Comparison of ENCODE assay signal across 8 mouse cellular contexts in the genomic region with DNA sequence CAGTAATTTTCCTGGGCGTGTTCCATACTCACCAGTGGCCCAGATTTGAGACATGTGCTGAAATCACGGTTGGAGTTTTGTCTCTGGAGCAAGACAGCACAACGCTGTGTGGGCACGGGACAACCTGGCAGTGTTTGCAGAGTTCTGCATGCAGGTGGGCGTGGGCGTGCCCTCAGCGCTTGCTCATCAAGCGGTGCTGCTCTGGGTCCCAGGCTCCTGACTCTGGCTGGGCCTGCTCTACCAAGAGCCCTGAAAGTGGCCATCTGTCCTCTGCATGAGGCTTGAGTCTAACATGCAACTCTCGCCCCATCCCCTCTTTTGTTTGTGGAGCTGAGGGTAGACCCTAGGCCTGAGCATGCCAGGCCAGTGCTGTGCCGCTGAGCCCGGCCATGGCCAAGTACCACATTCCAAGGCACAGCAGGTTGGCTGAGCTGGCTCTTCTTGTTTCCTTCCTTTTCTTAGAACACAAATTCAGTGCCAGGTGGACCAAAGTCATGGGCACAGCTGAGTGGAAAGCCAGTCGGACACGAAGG.
DNase-seq lines count a peak whose midpoint lies in the region.
"Had no signal": no experiment of that assay in that cellular context is flagged by ENCODE, and none has a peak within 500 bp of the region (broad histone marks: within the 10 kb centered on the region; RNA-seq: fewer than 3 reads in every experiment).

No protein-coding gene starts in this region.

- peak; percentile 92 for DNase-seq in right cerebral cortex, adult 18-20 months
- no peak for DNase-seq in right cerebral cortex, postnatal 4 days
- DNase-seq in fat pad, adult 2 months (ENCODE audit: extremely low read depth, low read depth, low spot score) = peak; percentile 43
- peak; percentile 80 to 91 for DNase-seq in left cerebral cortex, adult 9 months (ENCODE audit: low spot score in 2 of 2)
- no peak for DNase-seq in adipocyte (ENCODE audit: low spot score)
- no peak for DNase-seq in adrenal gland, adult (ENCODE audit: inconsistent age in 2 of 2, low spot score in 1 of 2)
- no peak for DNase-seq in heart, adult 11 months
- DNase-seq: kidney, postnatal 4 days had no signal

Comparison
In these comparisons a context has a peak if more than half of its experiments do, and no peak if none do; other contexts are left out.
1. DNase-seq: peak in right cerebral cortex, adult 18-20 months (single experiment), fat pad, adult 2 months (single experiment) and left cerebral cortex, adult 9 months (2 of 2); none in right cerebral cortex, postnatal 4 days (single experiment), adipocyte (single experiment), adrenal gland, adult (0 of 2) and heart, adult 11 months (single experiment).